Mouse (Mus musculus): Measurements from ENCODE around the gene Zfp775. TPM values are rescaled to one million over a fixed set of nuclear protein-coding genes. Genes with fewer than 3 reads are reported as not detected.
A peak's percentile ranks its signal among the peaks of the same experiment; 100 is the strongest.

Gene Zfp775
- polyA plus RNA-seq (2014; fragmentation: Nextera tagmentation; extraction: Ambion mirVana): 16.7 and 17.4 TPM in 2 replicates

GRCm38 (mm10) chr6:48601271-48602079 is at the start of gene Zfp775:
Zfp775 (plus strand) TSS chr6:48602063.
- Histone ChIP-seq H3K9ac (ENCODE audit: low read length) (peak within 1 kb of the TSS; percentile 97), H3K9me3 (replicated peaks; ENCODE audit: control insufficient read depth, low read length) (peaks cover 14% of the 10 kb centered on the region; the same call in 1 of the 2 replicates), H3K4me1 (ENCODE audit: control insufficient read depth, insufficient read depth, low read length) (peaks cover 9% of the 10 kb centered on the region), H3K36me3 (ENCODE audit: control insufficient read depth, insufficient read depth, low read length) (peaks cover 35% of the 10 kb centered on the region), H3K4me3 (ENCODE audit: low read depth, low read length) (peak within 1 kb of the TSS; percentile 76), H3K27me3 (replicated peaks; ENCODE audit: control insufficient read depth, insufficient read depth, low read length) (no peaks in the 10 kb centered on the region), H3K4me2 (ENCODE audit: low read length) (peak within 1 kb of the TSS; percentile 87), H3K27ac (ENCODE audit: low read depth, low read length) (peak within 1 kb of the TSS; percentile 85)
- 3% methylated on average over 42 of the region's 42 CpGs for WGBS
- ATAC-seq: peak; percentile 99
- peak; percentile 98 for DNase-seq (ENCODE audit: low spot score)

- H3K4me2 ChIP-seq (ENCODE audit: low read length): no peak overlapping the region
- H3K4me3 ChIP-seq (ENCODE audit: low read depth, low read length): no peak overlapping the region
- WGBS: 76% methylated on average over 4 of the region's 4 CpGs
- peaks cover 8% of the 10 kb centered on the region for H3K4me1 ChIP-seq (ENCODE audit: control insufficient read depth, insufficient read depth, low read length)
- H3K36me3 ChIP-seq (ENCODE audit: control insufficient read depth, insufficient read depth, low read length): peaks cover under 1% of the 10 kb centered on the region; the same call in 1 of the 2 replicates
- no peak overlapping the region for H3K27ac ChIP-seq (ENCODE audit: low read depth, low read length)
- no peaks in the 10 kb centered on the region; the same call in 1 of the 2 replicates for H3K27me3 ChIP-seq (replicated peaks; ENCODE audit: control insufficient read depth, insufficient read depth, low read length)
- H3K9ac ChIP-seq (ENCODE audit: low read length): no peak overlapping the region
- ATAC-seq (no peak), DNase-seq (ENCODE audit: low spot score) (no peak)
- H3K9me3 ChIP-seq (replicated peaks; ENCODE audit: control insufficient read depth, low read length): no peaks in the 10 kb centered on the region
These were observed 48.9 kb upstream of the Zfp775 start for GRCm38 (mm10) chr6:48552918-48553317.

- Histone ChIP-seq H3K9me3 (replicated peaks; ENCODE audit: control insufficient read depth, low read length) (no peaks in the 10 kb centered on the region), H3K36me3 (ENCODE audit: control insufficient read depth, insufficient read depth, low read length) (peaks cover 5% of the 10 kb centered on the region; the same call in 1 of the 2 replicates), H3K4me2 (ENCODE audit: low read length) (peak overlapping the region; percentile 75), H3K9ac (ENCODE audit: low read length) (peak overlapping the region; percentile 77), H3K27me3 (replicated peaks; ENCODE audit: control insufficient read depth, insufficient read depth, low read length) (no peaks in the 10 kb centered on the region; the same call in 1 of the 2 replicates), H3K4me1 (ENCODE audit: control insufficient read depth, insufficient read depth, low read length) (peaks cover 8% of the 10 kb centered on the region), H3K4me3 (ENCODE audit: low read depth, low read length) (peak overlapping the region; percentile 39), H3K27ac (ENCODE audit: low read depth, low read length) (peak overlapping the region; percentile 97)
- 78% methylated on average over 4 of the region's 4 CpGs for WGBS
- DNase-seq (ENCODE audit: low spot score) (no peak), ATAC-seq (no peak; the same call in 1 of the 2 replicates)
These were observed 48.0 kb upstream of the Zfp775 start for GRCm38 (mm10) chr6:48553819-48554218.

GRCm38 (mm10) chr6:48554280-48555103 is 47.4 kb upstream of the Zfp775 start, which contains the start of gene Lrrc61:
Lrrc61 (plus strand) TSS chr6:48554796.
- H3K9ac ChIP-seq (ENCODE audit: low read length): peak within 1 kb of the TSS; percentile 77
- ATAC-seq (peak; percentile 95), DNase-seq (ENCODE audit: low spot score) (peak; percentile 99)
- H3K4me1 ChIP-seq (ENCODE audit: control insufficient read depth, insufficient read depth, low read length): peaks cover 8% of the 10 kb centered on the region
- H3K9me3 ChIP-seq (replicated peaks; ENCODE audit: control insufficient read depth, low read length): no peaks in the 10 kb centered on the region
- peak within 1 kb of the TSS; percentile 75 for H3K4me2 ChIP-seq (ENCODE audit: low read length)
- under 1% methylated on average over 39 of the region's 39 CpGs for WGBS
- H3K4me3 ChIP-seq (ENCODE audit: low read depth, low read length): peak within 1 kb of the TSS; percentile 39
- no peaks in the 10 kb centered on the region; the same call in 1 of the 2 replicates for H3K27me3 ChIP-seq (replicated peaks; ENCODE audit: control insufficient read depth, insufficient read depth, low read length)
- H3K27ac ChIP-seq (ENCODE audit: low read depth, low read length): peak within 1 kb of the TSS; percentile 97
- H3K36me3 ChIP-seq (ENCODE audit: control insufficient read depth, insufficient read depth, low read length): peaks cover 8% of the 10 kb centered on the region; the same call in 1 of the 2 replicates

- DNase-seq (ENCODE audit: low spot score): peak; percentile 95
- Histone ChIP-seq H3K27ac (ENCODE audit: low read depth, low read length) (peak overlapping the region; percentile 97), H3K4me2 (ENCODE audit: low read length) (peak overlapping the region; percentile 75), H3K36me3 (ENCODE audit: control insufficient read depth, insufficient read depth, low read length) (peaks cover 9% of the 10 kb centered on the region; the same call in 1 of the 2 replicates), H3K9me3 (replicated peaks; ENCODE audit: control insufficient read depth, low read length) (no peaks in the 10 kb centered on the region), H3K9ac (ENCODE audit: low read length) (peak overlapping the region; percentile 77), H3K4me3 (ENCODE audit: low read depth, low read length) (peak overlapping the region; percentile 39), H3K27me3 (replicated peaks; ENCODE audit: control insufficient read depth, insufficient read depth, low read length) (no peaks in the 10 kb centered on the region; the same call in 1 of the 2 replicates), H3K4me1 (ENCODE audit: control insufficient read depth, insufficient read depth, low read length) (peaks cover 8% of the 10 kb centered on the region)
- WGBS: 25% methylated on average over 14 of the region's 14 CpGs
- ATAC-seq: peak; percentile 87
These were observed 46.6 kb upstream of the Zfp775 start for GRCm38 (mm10) chr6:48555104-48555890.

GRCm38 (mm10) chr6:48555956-48556355 is 45.9 kb upstream of the Zfp775 start:
- DNase-seq (ENCODE audit: low spot score) (no peak), ATAC-seq (no peak)
- Histone ChIP-seq H3K4me2 (ENCODE audit: low read length) (peak overlapping the region; percentile 75), H3K27me3 (replicated peaks; ENCODE audit: control insufficient read depth, insufficient read depth, low read length) (no peaks in the 10 kb centered on the region; the same call in 1 of the 2 replicates), H3K9me3 (replicated peaks; ENCODE audit: control insufficient read depth, low read length) (no peaks in the 10 kb centered on the region), H3K27ac (ENCODE audit: low read depth, low read length) (no peak overlapping the region), H3K4me1 (ENCODE audit: control insufficient read depth, insufficient read depth, low read length) (peaks cover 8% of the 10 kb centered on the region), H3K36me3 (ENCODE audit: control insufficient read depth, insufficient read depth, low read length) (peaks cover 12% of the 10 kb centered on the region; the same call in 1 of the 2 replicates), H3K9ac (ENCODE audit: low read length) (no peak overlapping the region), H3K4me3 (ENCODE audit: low read depth, low read length) (no peak overlapping the region)
- 89% methylated on average over 3 of the region's 3 CpGs for WGBS

- no peak for ATAC-seq
- Histone ChIP-seq H3K9ac (ENCODE audit: low read length) (no peak overlapping the region), H3K4me2 (ENCODE audit: low read length) (no peak overlapping the region), H3K36me3 (ENCODE audit: control insufficient read depth, insufficient read depth, low read length) (0 out of 2 replicates have a peak, but pooled peaks cover 19% of the 10 kb centered on the region), H3K27me3 (replicated peaks; ENCODE audit: control insufficient read depth, insufficient read depth, low read length) (no peaks in the 10 kb centered on the region), H3K9me3 (replicated peaks; ENCODE audit: control insufficient read depth, low read length) (no peaks in the 10 kb centered on the region), H3K4me1 (ENCODE audit: control insufficient read depth, insufficient read depth, low read length) (no peaks in the 10 kb centered on the region; the same call in 1 of the 2 replicates), H3K27ac (ENCODE audit: low read depth, low read length) (no peak overlapping the region), H3K4me3 (ENCODE audit: low read depth, low read length) (no peak overlapping the region)
- 92% methylated on average over 4 of the region's 4 CpGs for WGBS
- no peak for DNase-seq (ENCODE audit: low spot score)
These were observed 36.1 kb upstream of the Zfp775 start for GRCm38 (mm10) chr6:48565693-48566310.
